Mouse (Mus musculus) cerebellum, postnatal 10 days (tissue): ENCODE data around the gene Nf1.

ENCODE experiments used
- DNase-seq, 2 experiments: peaks; one replicate each; pipeline ENCODE4 v3.0.0; 2021; ENCODE audit warnings: mixed read lengths in 2 of 2

Nf1 gene

DNA sequence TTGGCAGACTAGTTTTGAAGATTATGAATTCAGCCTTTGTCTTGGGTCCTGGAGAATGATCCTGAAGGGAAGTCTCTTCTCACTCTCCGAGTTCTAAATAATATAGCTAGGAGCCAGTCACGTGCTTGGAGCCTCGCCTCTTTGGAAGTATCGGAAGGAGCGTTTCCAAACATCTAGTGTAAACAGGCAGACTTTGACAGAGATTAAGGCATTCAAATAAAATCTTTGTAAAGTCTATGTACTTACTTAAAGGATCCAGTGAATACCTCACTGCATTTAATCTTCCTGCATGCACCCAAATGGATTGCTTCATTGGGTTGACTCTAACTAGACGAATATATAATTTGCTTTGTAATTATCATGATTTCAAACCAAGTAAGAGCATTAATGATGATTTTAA, 143.9 kb downstream of the Nf1 start:
- no peak for DNase-seq

DNA sequence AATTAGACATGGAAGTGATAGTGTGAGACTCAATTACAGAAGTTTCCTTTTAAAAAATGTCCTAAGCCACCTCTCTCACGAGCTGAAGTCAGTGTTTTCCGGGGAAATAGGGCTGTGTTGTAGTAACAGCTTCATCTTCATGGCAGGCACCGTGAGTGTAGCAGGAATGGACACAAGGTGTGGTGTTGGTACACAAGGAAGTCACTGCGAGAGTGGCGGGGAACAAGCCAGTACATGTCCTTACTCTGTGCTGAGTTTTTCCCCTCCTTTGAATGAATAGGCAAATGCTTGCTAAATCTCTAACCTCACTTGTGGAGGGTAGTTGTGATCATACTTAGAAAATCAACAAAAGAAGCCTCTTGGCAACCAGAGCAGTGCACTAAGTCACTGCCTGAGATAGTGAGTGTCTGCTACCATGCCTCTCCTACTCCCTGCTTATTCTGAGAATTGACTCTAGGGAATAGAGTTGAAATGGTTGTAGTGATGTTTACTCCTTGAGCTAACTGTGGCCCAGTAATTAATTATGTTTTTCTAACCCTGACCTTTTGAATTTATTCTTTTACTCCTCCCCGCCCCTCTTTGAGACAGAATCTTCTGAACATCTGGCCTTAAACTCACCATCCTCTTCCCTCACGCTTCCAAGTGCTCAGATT, 144.5 kb downstream of the Nf1 start:
- no peak for DNase-seq

DNA sequence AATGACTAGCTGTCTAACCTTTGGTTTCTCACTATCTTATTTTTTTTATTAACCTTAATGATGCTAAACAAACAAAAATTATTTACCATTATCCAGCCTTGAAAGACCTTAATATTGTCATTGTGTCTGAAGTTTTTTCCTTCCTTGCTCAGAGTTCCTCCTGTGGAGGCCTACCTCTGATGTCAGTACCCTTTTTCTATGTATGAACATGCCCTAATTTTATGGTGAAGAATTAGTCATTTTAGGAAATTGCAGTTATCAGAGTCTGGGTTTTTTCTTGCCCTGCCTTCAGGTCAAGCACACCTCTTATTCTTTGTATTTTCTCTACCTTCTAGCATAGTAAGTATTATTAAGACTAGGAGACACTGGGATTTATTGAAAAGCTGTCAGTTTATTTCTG, 145.2 kb downstream of the Nf1 start:
- no peak for DNase-seq

DNA sequence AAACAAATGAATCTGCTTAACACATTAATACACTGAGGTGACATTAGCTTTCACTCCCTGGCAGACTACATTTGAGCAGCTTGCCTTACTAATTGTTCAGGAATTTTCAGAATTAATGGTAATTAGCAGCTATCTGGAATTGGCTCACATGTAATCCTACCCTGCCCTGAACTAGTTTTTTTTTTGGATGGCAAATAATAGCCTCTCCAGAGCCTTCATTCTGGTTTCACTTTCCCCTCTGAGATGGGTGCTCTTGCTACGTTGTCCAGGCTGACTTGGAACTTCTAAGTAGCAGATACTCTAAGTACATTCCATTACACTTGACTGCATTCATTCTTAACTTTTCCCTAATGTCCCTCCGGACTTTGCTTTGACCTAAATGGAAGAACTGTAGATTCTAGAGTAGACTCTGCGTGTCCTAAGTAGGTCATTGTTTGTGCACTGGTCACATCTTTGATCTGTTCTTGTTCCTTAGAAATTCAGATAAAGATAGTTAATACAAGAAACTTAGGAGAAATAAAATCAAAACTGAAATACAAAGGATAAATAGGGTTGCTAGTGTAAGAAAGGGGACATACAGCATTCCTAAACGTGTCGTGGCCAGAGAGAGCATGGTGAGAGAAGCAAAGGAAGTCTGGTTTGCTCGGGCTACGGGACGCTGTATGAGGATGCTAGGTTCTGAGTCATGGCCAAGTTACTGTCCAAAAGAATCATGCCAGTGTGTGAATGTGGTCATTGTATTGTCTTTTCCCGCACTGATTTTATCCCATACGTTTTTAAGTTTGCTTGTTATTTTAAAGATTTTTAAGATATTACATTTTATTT, 155.7 kb downstream of the Nf1 start:
- DNase-seq, result peak; percentile 11 to 16

DNA sequence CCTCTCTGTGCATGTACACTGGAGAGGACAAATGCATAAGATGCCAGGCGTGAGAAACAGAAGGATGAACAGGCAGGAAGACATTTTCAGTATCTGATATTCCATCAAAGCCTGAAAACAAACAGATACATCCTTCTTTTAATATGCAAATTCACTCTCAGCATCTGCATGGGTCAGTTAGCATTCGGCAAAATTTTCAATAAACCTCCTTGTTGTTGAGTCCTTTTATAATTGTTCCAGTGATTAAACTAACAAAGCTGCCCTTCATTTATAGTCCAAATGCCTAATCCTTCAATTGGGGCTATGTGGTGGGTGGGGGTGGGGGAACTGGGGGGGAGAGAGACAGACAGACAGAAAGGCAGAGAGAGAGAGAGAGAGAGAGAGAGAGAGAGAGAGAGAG, 163.4 kb downstream of the Nf1 start:
- no peak for DNase-seq

DNA sequence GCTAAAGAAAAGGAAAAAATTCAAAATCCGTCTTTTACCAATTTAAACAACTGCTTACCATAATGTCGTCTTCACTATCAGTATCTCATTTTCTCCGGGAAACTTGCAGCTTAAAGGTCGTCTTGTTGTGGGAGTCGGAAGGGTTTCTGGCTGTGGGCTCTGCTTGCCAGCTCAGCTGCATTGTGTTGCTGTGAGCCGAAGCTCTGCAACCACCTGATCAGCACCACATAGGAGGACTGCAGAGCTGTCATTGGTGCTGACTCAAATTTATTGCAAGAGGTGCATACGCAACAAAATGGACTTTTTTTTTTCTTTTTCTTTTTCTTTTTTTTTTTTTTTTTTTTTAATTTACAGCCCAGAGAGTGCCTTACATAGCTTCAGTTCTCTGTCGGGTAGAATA, 164.4 kb downstream of the Nf1 start, which contains the start of gene Omg:
Omg (minus strand) TSS at position 240 of the 400 bp plus-strand sequence.
- peak; percentile 15 to 28 for DNase-seq

DNA sequence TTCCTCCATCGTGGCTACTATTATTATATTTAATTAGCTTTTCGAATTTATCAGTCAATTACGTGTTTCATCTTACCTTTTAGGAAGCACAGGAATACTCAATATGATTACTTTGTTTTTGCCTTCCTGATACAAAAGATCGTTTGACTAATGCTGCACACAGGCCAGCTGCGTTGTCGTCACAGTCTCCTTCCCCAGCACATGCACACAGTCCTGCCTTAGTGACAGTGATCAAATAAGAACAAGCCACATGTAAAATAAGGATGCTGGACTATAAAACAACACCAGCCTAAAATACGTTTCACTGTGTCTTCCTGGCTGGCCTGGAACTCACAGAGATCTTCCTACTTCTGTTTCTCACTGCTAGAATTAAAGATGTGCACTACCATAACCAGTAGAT, 165.0 kb downstream of the Nf1 start:
- no peak for DNase-seq

DNA sequence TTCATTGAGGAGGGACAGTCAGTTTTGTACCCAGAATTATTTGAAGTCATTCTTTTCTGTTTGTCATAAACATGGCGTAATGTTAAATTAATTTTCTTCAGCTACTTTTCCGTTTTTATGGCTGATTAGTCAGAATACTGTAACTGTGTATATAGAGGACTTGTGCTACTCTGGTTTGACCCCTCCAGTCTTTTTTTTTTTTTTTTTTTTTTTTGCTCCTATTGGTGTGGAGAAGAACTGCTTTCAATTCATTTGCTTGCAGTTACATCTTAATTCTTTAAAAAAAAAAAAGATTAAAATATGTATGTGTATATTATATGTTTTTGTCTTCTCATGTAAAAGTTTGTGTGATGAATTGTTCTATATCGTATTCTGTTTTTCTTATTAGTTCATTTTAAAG, 172.5 kb downstream of the Nf1 start:
- no peak for DNase-seq

DNA sequence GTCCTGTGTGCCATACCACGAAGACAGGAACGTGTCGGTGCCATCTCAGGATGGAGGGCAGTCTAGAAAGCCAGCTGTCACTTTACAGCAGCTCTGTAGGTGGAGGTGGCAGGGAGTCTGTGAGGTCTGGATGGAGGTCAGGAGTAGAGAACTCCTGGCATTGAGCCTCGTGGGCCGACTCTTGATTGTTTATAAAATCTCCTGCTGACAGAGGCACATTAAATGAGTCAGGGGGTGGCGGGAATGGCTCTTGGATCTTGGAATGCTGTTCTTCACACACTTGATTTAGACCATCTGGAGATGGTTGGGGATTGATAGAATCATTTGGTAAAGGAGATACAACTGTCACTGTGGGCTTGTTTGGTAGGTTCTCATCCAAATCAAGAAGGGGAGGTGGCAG, 175.8 kb downstream of the Nf1 start:
- peak; percentile 40 to 54 for DNase-seq

DNA sequence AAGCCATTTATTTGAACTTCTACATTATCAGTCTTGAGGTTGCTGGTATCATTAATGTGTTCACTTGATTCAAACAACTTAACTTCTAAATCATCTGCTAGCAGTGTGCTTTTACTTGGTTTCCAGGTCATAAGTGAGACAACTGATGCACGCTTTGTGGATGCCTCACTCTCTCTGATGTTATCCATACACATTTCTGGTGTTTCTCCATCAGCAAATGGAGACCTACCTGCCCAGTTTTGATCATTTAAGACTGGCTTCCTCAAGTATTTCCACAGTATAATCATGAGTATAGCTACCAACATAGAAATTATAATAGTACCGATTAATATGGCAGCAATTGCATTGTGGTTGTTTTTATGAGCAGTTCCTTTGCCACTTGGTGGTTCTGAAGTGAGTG, 176.3 kb downstream of the Nf1 start:
- no peak for DNase-seq

DNA sequence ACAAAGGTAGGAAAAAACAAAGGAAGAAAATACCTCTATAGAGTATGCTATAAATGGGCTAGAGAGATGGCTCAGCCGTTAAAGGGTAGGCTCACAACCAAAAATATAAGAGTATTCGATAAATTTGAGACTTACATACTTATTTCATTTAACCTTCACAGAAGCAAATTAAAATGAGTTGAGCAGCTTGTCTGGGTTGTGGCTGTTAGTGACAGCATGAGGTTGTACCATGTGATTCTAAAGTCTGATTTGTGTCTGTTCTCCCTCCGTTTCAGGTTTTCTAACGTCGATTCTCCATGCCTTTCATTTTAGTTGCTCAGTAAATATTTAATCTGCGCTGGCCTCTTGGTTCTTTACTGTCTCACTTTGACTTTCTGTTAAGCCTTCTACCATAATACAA, 179.8 kb downstream of the Nf1 start:
- DNase-seq, result no peak

DNA sequence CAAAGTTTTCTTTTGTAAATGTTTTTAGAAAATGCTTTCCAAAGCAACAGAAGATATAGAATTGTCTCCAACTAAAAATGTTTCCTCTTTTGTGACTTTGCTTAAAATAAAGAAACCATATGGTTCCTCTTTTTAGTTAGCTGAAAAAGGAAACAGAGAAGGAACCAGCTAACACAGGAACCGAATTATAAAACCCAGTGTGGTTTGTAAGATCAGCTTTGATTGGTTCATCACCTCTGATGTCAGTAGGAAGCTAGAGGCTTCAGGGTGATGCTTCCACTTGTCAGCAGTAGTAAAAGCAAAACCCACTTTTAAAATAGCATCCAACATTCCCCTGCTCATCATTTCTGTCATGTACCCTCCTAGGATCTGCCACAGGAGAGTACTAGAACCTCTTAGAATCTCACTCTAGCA, 180.4 kb downstream of the Nf1 start:
- no peak for DNase-seq

DNA sequence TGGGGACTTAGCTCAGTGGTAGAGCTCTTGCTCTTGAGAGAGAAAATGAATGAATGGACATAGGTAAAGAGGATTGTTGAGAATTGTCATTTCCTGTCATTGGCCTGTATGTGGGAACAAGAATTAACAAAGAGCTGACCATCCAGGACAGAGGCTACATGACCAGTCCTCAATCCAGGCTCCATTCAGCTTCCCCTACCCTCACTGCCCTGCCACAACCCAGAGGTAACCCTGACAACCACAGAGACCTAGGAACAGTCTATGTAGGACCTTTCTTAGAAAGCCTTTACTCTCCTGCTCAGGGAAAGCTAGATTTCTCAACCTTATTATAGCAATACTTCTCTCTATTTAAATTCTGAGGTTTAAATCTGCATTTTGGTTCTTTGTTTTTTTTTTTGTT, 181.3 kb downstream of the Nf1 start:
- DNase-seq, result no peak

DNA sequence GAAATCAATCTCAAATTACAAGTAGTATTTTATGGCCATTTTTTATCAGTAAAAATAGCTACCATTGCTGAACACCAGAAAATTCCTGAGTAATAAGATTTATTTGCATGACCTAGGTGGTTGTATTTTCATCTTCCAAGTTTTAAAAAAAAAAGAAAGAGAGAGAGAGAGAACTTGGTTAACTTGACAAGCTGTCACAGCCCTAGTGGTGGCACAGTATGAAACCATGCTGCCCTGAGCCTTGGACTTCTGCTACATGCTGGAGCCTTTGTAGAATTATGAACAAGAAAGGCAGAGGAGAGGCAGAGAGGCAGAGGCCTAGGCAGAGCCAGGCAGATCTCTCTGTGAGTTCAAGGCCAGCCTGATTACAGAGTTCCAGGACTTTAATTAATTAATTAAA, 182.4 kb downstream of the Nf1 start:
- DNase-seq, result no peak

DNA sequence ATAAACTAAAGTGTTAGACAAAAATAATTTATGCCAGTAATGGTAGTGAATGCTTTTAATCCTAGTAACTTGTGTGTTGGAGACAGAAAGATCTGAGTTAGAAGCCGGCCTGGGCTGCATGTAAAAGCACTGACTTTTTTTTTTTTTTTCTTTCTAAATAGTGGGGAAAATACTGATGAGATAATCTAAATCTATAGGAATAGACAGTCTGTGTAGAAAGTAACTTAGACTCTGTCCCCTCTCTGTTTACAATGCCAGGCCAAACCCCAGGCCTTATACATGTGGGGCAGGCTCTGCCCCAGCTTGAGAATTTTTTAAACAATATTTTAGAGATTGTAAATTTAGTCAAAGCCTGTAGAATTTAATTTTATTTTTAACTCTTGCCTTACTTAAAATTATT, 183.5 kb downstream of the Nf1 start:
- no peak for DNase-seq

DNA sequence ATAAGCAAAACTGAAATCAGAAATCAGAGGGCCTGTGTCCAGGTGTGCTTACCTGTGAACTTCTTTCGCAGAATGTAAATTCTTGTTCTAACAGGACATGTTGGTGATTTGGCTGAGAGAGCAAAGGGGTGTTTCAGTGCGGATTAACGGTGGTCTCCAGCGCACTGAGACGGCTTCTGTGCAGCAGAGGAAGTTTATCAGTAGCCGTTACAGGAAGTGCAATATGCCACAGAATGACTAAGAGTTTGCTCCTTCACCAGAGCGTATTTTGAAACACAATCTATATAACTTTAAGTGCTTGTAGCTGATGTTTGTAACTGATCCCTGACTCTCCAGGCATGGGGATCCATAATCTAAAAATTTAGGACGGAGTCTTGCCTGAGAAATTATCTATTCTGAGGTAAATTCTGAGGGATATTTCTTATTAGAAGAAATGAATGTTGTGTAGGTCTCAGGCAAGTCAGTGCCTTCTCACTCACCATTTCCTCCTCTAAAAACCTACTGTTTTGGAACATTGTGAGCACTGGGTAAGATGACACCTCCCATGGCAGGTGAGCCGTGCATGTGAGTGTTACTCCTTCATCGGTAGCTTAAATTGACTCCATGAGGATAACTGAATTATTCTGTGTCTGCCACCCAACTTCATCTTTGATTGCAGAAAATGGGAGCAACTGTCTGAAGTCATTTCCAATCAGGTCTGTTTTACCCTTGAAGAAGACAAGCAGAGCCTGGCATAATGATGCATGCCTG, 184.2 kb downstream of the Nf1 start, which contains the start of gene Evi2b:
Evi2b (minus strand) TSS at position 203 of the 750 bp plus-strand sequence.
- DNase-seq, result no peak

DNA sequence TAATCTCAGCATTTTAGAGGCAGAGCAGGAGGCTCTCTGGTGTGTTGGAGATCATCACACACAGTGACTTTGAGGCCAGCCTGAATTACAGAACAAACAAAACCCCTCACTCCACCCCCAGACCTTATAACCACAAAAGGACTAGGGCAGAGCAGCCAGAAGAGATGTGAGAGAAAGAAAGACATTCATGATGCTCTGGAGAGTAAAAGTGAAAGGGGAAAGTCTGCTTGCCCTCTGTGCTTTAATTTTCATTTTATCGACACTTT, 184.8 kb downstream of the Nf1 start:
- DNase-seq, result no peak

DNA sequence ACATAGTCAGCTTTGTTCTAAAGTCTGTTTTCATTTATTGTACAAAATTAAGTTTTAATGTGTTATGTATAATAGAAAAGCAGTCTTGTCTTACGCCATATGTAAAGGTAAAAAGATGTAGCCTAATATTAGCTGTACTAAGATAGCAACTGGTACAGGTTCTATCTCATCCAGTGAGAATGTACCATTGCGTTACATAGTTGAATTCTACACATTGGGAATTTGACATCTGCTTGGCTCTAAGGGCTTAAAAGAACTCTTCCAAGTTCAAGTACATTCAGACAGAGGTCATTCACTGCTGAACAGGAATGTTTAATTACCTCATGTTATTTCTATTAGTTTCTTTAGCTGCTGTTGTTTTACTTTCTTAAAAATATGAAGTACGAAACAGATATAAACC, 187.1 kb downstream of the Nf1 start:
- no peak for DNase-seq

DNA sequence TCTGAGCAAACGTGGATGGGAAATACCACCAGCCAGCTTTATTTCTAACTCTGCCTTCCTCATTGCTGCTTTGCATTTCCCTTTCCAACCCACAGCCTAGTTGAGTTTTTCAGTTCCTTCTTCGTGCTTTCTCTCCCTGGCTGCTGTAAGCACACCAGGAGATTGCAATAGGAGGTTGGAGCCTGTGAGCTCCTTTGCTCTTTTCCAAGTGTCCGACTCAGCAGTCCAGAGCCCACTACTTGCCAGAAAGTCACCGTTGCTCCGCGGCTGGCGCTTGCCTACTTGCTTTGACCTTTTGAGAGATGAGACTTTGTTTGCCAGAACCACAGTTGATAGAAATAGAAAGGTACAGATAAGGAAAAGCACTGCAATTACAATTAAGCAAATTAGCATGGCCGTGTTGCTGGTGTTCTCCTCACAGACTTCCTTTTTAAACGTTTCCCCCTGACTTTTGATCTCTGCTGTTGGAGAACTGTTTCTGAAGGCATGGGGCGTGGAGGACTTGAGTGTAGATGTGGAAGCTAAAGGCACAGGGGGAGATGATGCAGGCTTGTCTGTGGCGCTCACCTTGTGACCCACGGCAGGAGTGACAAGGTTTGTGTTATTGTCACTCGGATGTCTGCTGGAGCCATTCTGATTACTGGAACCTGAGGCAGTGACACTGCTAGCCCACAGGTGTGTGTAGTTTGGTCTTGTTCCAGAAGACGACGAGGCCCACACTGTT, 187.7 kb downstream of the Nf1 start:
- DNase-seq, result no peak

DNA sequence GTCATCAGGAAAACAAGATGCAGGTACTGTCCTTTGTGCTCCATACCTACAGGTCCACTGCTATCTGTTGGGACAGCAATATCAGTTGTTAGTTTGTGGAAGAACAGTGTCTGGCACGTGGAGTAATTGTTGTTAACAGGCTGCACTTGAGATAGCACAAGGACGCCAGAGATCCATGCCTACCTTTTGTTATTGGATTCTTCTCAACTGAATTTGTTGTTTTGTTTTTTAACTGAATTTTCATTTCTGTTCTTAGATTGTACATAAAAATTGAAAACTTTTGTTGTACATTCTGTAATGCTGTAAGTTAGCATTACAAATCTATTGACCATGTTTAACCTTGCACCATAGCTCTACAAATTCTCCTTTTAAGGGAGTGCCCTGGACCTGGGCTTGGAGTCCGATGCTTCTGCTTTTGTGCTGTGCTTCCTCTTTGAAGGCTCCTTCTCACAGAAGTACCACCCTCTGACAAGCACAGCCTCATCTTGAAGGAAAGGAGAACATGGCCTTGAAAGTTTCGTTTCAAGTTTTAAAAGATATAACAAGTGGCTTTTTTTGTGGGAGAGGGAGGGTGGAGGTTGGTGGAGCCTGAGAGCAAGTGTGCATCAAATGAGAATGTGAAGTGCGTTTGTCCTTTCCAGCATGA, 188.4 kb downstream of the Nf1 start:
- DNase-seq, result no peak

DNA sequence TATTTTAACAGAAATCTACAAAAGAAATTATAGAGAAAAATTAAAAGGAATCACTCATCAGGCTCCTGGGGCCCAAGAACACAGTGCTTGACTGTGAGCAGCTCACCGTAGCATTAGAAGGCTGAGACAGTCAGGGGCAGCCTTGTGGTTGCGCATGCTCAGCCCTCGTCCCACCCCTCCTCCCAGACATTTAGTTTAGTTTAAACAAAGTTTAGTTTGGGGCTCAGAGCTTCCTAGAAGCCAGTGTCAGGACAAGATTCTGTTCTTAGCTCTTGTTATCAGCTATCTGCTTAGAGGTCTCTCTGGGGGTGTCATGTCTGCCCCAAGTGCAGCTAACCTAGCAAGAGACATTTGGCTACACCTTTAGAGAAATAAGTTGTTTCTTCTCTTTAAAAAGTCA, 189.1 kb downstream of the Nf1 start:
- no peak for DNase-seq

DNA sequence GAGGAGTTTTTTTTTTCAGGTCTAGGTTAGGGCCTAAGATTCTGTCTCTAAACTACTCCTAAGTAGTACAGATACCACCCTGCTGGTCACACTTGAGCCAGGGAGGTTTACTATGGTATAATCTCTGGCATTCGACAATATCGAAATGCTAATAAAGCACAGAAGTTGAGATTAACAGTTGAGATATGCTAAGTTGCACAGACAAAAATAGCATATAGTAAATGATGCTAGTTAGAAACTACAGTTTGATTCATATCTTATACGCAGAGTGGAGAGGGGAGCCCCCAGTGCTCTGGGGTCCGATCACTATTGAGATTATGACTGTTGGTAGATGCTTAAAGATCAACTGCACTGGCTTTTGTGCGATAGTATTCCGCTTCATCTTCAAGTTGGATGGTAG, 189.7 kb downstream of the Nf1 start:
- no peak for DNase-seq

DNA sequence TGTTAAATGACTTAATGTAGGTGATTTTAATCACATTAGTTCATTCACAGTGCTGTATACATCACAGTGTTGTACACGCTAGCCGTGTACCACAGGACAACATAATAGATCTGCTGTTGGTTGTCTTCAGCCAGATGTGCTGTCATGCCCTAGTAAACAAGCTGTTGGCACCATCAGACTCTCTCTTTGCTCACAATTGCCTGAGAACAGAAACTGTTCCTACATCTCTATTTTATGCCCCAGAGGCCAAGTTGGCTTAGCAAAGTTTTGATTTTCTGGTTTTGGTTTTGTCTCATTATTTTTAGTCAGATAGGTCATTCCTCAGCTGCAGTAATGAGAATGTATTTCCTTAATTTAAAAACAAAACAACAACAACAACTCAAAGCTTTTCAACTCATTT, 190.2 kb downstream of the Nf1 start:
- no peak for DNase-seq
